Mouse (Mus musculus) spleen, postnatal 36 days (tissue): ENCODE data around the gene Nacc1.
A peak's percentile ranks its signal among the peaks of the same experiment; 100 is the strongest.

Experiments
- DNase-seq, 2 experiments: peaks; one replicate each; pipeline ENCODE4 v3.0.0; 2022; ENCODE audit warnings: low spot score in 2 of 2, mixed read lengths in 1 of 2

The Nacc1 gene

GRCm38 (mm10) chr8:84687705-84688100, at the start of gene Nacc1:
Gene Nacc1 (minus strand): TSS chr8:84687862.
- peak; percentile 89 to 90 for DNase-seq

GRCm38 (mm10) chr8:84736521-84736920, 48.9 kb upstream of the Nacc1 start:
- DNase-seq = no peak

- no peak for DNase-seq
Observed at GRCm38 (mm10) chr8:84735597-84735996, 47.9 kb upstream of the Nacc1 start.

- DNase-seq = no peak
Observed at GRCm38 (mm10) chr8:84734680-84735079, 47.0 kb upstream of the Nacc1 start.

- DNase-seq = no peak
Observed at GRCm38 (mm10) chr8:84733959-84734358, 46.3 kb upstream of the Nacc1 start.

GRCm38 (mm10) chr8:84732996-84733395, 45.3 kb upstream of the Nacc1 start:
- no peak for DNase-seq

- DNase-seq = no peak
Observed at GRCm38 (mm10) chr8:84732545-84732944, 44.9 kb upstream of the Nacc1 start.

- no peak for DNase-seq
Observed at GRCm38 (mm10) chr8:84731371-84732177, 43.9 kb upstream of the Nacc1 start.

- peak; percentile 69 to 84 for DNase-seq
Observed at GRCm38 (mm10) chr8:84730541-84731370, 43.1 kb upstream of the Nacc1 start.

GRCm38 (mm10) chr8:84729921-84730362, 42.3 kb upstream of the Nacc1 start:
- no peak for DNase-seq

- DNase-seq = no peak
Observed at GRCm38 (mm10) chr8:84728474-84728873, 40.8 kb upstream of the Nacc1 start.

- DNase-seq = peak in 1 of 2 experiments; percentile 44
Observed at GRCm38 (mm10) chr8:84725941-84726259, 38.2 kb upstream of the Nacc1 start.

GRCm38 (mm10) chr8:84725246-84725940, 37.7 kb upstream of the Nacc1 start:
- no peak for DNase-seq

GRCm38 (mm10) chr8:84724683-84725082, 37.0 kb upstream of the Nacc1 start:
- no peak for DNase-seq

GRCm38 (mm10) chr8:84723571-84723900, 35.9 kb upstream of the Nacc1 start:
- DNase-seq = peak in 1 of 2 experiments; percentile 64

- DNase-seq = peak; percentile 84 to 87
Observed at GRCm38 (mm10) chr8:84722850-84723570, 35.3 kb upstream of the Nacc1 start, which contains the start of gene G430095P16Rik. Gene G430095P16Rik (plus strand): TSS chr8:84723007.

GRCm38 (mm10) chr8:84722530-84722849, 34.8 kb upstream of the Nacc1 start:
- no peak for DNase-seq

- DNase-seq = no peak
Observed at GRCm38 (mm10) chr8:84718959-84719690, 31.5 kb upstream of the Nacc1 start.

- DNase-seq = no peak
Observed at GRCm38 (mm10) chr8:84718476-84718875, 30.8 kb upstream of the Nacc1 start.

GRCm38 (mm10) chr8:84716790-84717189, 29.1 kb upstream of the Nacc1 start:
- DNase-seq = no peak

GRCm38 (mm10) chr8:84715893-84716468, 28.3 kb upstream of the Nacc1 start:
- DNase-seq = no peak
